Comparison of ENCODE assay signal across 19 mouse cellular contexts in genomic region chr1:87730271-87730670, GRCm38 (mm10).
"Had no signal": no experiment of that assay in that cellular context is flagged by ENCODE, and none has a peak within 500 bp of the region (broad histone marks: within the 10 kb centered on the region; RNA-seq: fewer than 3 reads in every experiment).

No protein-coding gene starts in this region.

- H3K9me3 ChIP-seq: limb, embryonic 10.5 days; limb, embryonic 13.5 days; liver, embryonic 12.5 days; liver, embryonic 15.5 days; lung, embryonic 15.5 days; stomach, embryonic 15.5 days had no signal

- ATAC-seq: liver, embryonic 12.5 days had no signal

- H3K4me1 ChIP-seq: limb, embryonic 10.5 days; limb, embryonic 13.5 days; liver, embryonic 12.5 days; liver, embryonic 15.5 days; lung, embryonic 15.5 days; stomach, embryonic 15.5 days had no signal

- H3K4me2 ChIP-seq: limb, embryonic 13.5 days; liver, embryonic 12.5 days; liver, embryonic 15.5 days; lung, embryonic 15.5 days; midbrain, embryonic 11.5 days; stomach, embryonic 15.5 days had no signal

- H3K9ac ChIP-seq: limb, embryonic 13.5 days; liver, embryonic 12.5 days; liver, embryonic 15.5 days; lung, embryonic 15.5 days; stomach, embryonic 15.5 days had no signal

- DNase-seq: kidney, adult 9 months; kidney, postnatal 14 days; kidney, postnatal 4 days; liver; lung, adult 18-20 months; lung, postnatal 10 days; lung, postnatal 36 days; midbrain, embryonic 14.5 days; right cerebral cortex, adult 18-20 months; right cerebral cortex, postnatal 14 days; right cerebral cortex, postnatal 4 days; thymus, postnatal 25 days had no signal

- H3K36me3 ChIP-seq: limb, embryonic 10.5 days; limb, embryonic 13.5 days; liver, embryonic 12.5 days; liver, embryonic 15.5 days; lung, embryonic 15.5 days; stomach, embryonic 15.5 days had no signal

- H3K27ac ChIP-seq: limb, embryonic 10.5 days; limb, embryonic 13.5 days; liver, embryonic 12.5 days; liver, embryonic 15.5 days; lung, embryonic 15.5 days; stomach, embryonic 15.5 days had no signal

- H3K4me3 ChIP-seq: limb, embryonic 10.5 days; limb, embryonic 13.5 days; liver, embryonic 12.5 days; liver, embryonic 15.5 days; lung, embryonic 15.5 days; stomach, embryonic 15.5 days had no signal

- H3K27me3 ChIP-seq: limb, embryonic 13.5 days; lung, embryonic 15.5 days; stomach, embryonic 15.5 days had no signal
